Mouse (Mus musculus) MEL (cell line): ENCODE measurements around the gene Maml2. TPM values are rescaled to one million over a fixed set of nuclear protein-coding genes. Genes with fewer than 3 reads are reported as not detected.
A peak's percentile ranks its signal among the peaks of the same experiment; 100 is the strongest.

Experiments
- DNase-seq: peaks from one replicate; pipeline ENCODE4 v3.0.0; 2011; ENCODE audit warnings: low read depth, low spot score
- H3K27ac ChIP-seq: 2 replicates; pipeline ENCODE4 v1.5.1; 2012; ENCODE audit warnings: low read depth, mild to moderate bottlenecking, control low read depth, low read length, moderate library complexity; ENCODE audit not compliant: control insufficient read depth
- H3K27me3 ChIP-seq, 2 experiments: fragments of 150-350 bp in 1 of 2; sonication (generic) in 1 of 2; 2 replicates each; pipeline ENCODE4 v1.6.1; 2012; ENCODE audit warnings: low read length in 2 of 2, mild to moderate bottlenecking in 2 of 2, improper control_type of control experiment in 1 of 2, moderate library complexity in 1 of 2; ENCODE audit not compliant: insufficient read depth in 2 of 2, control insufficient read depth in 1 of 2
- H3K36me3 ChIP-seq, 2 experiments: 2 replicates each; pipeline ENCODE4 v1.6.1; 2012 to 2014; ENCODE audit warnings: low read length in 2 of 2, improper control_type of control experiment in 1 of 2, inconsistent platforms in 1 of 2, mild to moderate bottlenecking in 1 of 2; ENCODE audit not compliant: insufficient read depth in 2 of 2, control insufficient read depth in 1 of 2
- H3K4me1 ChIP-seq, 2 experiments: fragments of 150-350 bp in 1 of 2; sonication (generic) in 1 of 2; 2 replicates each; pipeline ENCODE4 v1.6.1; 2012; ENCODE audit warnings: low read length in 2 of 2, improper control_type of control experiment in 1 of 2, mild to moderate bottlenecking in 1 of 2; ENCODE audit not compliant: insufficient read depth in 2 of 2, control insufficient read depth in 1 of 2
- H3K4me3 ChIP-seq, 2 experiments: fragments of 150-350 bp in 1 of 2; sonication (generic) in 1 of 2; 2 replicates each; pipeline ENCODE4 v1.5.1; 2012; ENCODE audit warnings: low read depth in 2 of 2, low read length in 2 of 2, mild to moderate bottlenecking in 2 of 2, moderate library complexity in 2 of 2, control low read depth in 1 of 2, improper control_type of control experiment in 1 of 2; ENCODE audit not compliant: control insufficient read depth in 1 of 2, insufficient read depth in 1 of 2
- H3K79me2 ChIP-seq: 2 replicates; pipeline ENCODE4 v1.6.1; 2012; ENCODE audit warnings: mild to moderate bottlenecking, low read length, moderate library complexity; ENCODE audit not compliant: control insufficient read depth, poor library complexity, insufficient read depth
- H3K9ac ChIP-seq: 2 replicates; pipeline ENCODE4 v1.6.1; 2012; ENCODE audit warnings: low read depth, mild to moderate bottlenecking, control low read depth, low read length, moderate library complexity; ENCODE audit not compliant: control insufficient read depth, poor library complexity, severe bottlenecking
- H3K9me3 ChIP-seq: fragments of 150-350 bp; sonication (generic); replicated peaks from 2 replicates; pipeline ENCODE4 v1.6.1; 2012; ENCODE audit warnings: mild to moderate bottlenecking, low read length, improper control_type of control experiment, moderate library complexity; ENCODE audit not compliant: insufficient read depth
- BHLHE40 ChIP-seq: IDR thresholded peaks from 2 replicates; pipeline ENCODE4 v1.6.1; 2012; ENCODE audit warnings: low read depth, mild to moderate bottlenecking, inconsistent platforms, low read length, improper control_type of control experiment, borderline replicate concordance
- CHD1 ChIP-seq: IDR thresholded peaks from 2 replicates; pipeline ENCODE4 v1.6.1; 2012; ENCODE audit warnings: low read depth, mild to moderate bottlenecking, inconsistent platforms, low read length, improper control_type of control experiment
- CTCF ChIP-seq, 3 experiments: IDR thresholded peaks in 2 of 3; conservative IDR thresholded peaks in 1 of 3; 2 replicates each; pipeline ENCODE4 v1.5.1; 2011 to 2012; ENCODE audit warnings: low read length in 3 of 3, low read depth in 2 of 3, mild to moderate bottlenecking in 2 of 3, improper control_type of control experiment in 1 of 3, inconsistent platforms in 1 of 3, mixed read lengths in 1 of 3, moderate library complexity in 1 of 3; ENCODE audit not compliant: control insufficient read depth in 1 of 3, insufficient read depth in 1 of 3, poor library complexity in 1 of 3, severe bottlenecking in 1 of 3
- EP300 ChIP-seq, 2 experiments: IDR thresholded peaks; 2 replicates each; pipeline ENCODE4 v1.6.1; 2011; ENCODE audit warnings: improper control_type of control experiment in 2 of 2, low read length in 2 of 2, low read depth in 1 of 2, mild to moderate bottlenecking in 1 of 2
- ETS1 ChIP-seq: IDR thresholded peaks from 2 replicates; pipeline ENCODE4 v1.6.1; 2012; ENCODE audit warnings: low read depth, mild to moderate bottlenecking, inconsistent platforms, low read length, improper control_type of control experiment, moderate library complexity
- GATA1 ChIP-seq: IDR thresholded peaks from 2 replicates; pipeline ENCODE4 v1.6.1; 2011; ENCODE audit warnings: low read depth, low read length, improper control_type of control experiment
- HCFC1 ChIP-seq: IDR thresholded peaks from 2 replicates; pipeline ENCODE4 v1.6.1; 2012; ENCODE audit warnings: low read depth, mild to moderate bottlenecking, inconsistent platforms, low read length, improper control_type of control experiment, moderate library complexity
- JUND ChIP-seq: IDR thresholded peaks from 2 replicates; pipeline ENCODE4 v1.6.1; 2011; ENCODE audit warnings: low read depth, mild to moderate bottlenecking, improper control_type of control experiment, low read length
- KAT2A ChIP-seq: conservative IDR thresholded peaks from 2 replicates; pipeline ENCODE4 v1.6.1; 2012; ENCODE audit warnings: low read depth, low read length, improper control_type of control experiment, inconsistent platforms
- MAFK ChIP-seq: IDR thresholded peaks from 2 replicates; pipeline ENCODE4 v1.6.1; 2011; ENCODE audit warnings: low read depth, mild to moderate bottlenecking, low read length, improper control_type of control experiment, borderline replicate concordance
- MEF2A ChIP-seq: IDR thresholded peaks from 2 replicates; pipeline ENCODE4 v1.6.1; 2014; ENCODE audit warnings: low read depth, mild to moderate bottlenecking, inconsistent platforms, low read length, improper control_type of control experiment; ENCODE audit not compliant: poor library complexity, insufficient replicate concordance, severe bottlenecking; ENCODE audit errors: extremely low read depth
- MYB ChIP-seq: IDR thresholded peaks from 2 replicates; pipeline ENCODE4 v1.6.1; 2011; ENCODE audit warnings: mild to moderate bottlenecking, low read depth, low read length, improper control_type of control experiment
- POLR2AphosphoS5 ChIP-seq: IDR thresholded peaks from 2 replicates; pipeline ENCODE4 v1.6.1; 2012; ENCODE audit warnings: low read depth, borderline replicate concordance, mild to moderate bottlenecking, inconsistent platforms, low read length, moderate library complexity, mixed read lengths
- RAD21 ChIP-seq: IDR thresholded peaks from 2 replicates; pipeline ENCODE4 v1.6.1; 2011; ENCODE audit warnings: mild to moderate bottlenecking, low read depth, low read length, improper control_type of control experiment
- RCOR1 ChIP-seq: IDR thresholded peaks from 2 replicates; pipeline ENCODE4 v1.6.1; 2012; ENCODE audit warnings: low read depth, mild to moderate bottlenecking, inconsistent platforms, low read length, improper control_type of control experiment
- SIN3A ChIP-seq: IDR thresholded peaks from 2 replicates; pipeline ENCODE4 v1.6.1; 2012; ENCODE audit warnings: low read length, improper control_type of control experiment, inconsistent platforms
- SMC3 ChIP-seq: IDR thresholded peaks from 2 replicates; pipeline ENCODE4 v1.6.1; 2011; ENCODE audit warnings: low read depth, low read length, improper control_type of control experiment
- TBP ChIP-seq: IDR thresholded peaks from 2 replicates; pipeline ENCODE4 v1.8.0; 2011; ENCODE audit warnings: low read depth, low read length, improper control_type of control experiment
- TCF12 ChIP-seq: IDR thresholded peaks from 2 replicates; pipeline ENCODE4 v1.6.1; 2014; ENCODE audit warnings: low read depth, mild to moderate bottlenecking, inconsistent platforms, low read length, improper control_type of control experiment, moderate library complexity
- UBTF ChIP-seq: IDR thresholded peaks from 2 replicates; pipeline ENCODE4 v1.6.1; 2012; ENCODE audit warnings: low read depth, mild to moderate bottlenecking, inconsistent platforms, low read length, improper control_type of control experiment, moderate library complexity, borderline replicate concordance; ENCODE audit not compliant: insufficient read depth
- ZC3H11A ChIP-seq: IDR thresholded peaks from 2 replicates; pipeline ENCODE4 v1.6.1; 2012; ENCODE audit warnings: low read depth, mild to moderate bottlenecking, inconsistent platforms, low read length, improper control_type of control experiment
- ZMIZ1 ChIP-seq: IDR thresholded peaks from 2 replicates; pipeline ENCODE4 v1.6.1; 2012; ENCODE audit warnings: low read depth, mild to moderate bottlenecking, inconsistent platforms, low read length, improper control_type of control experiment, moderate library complexity
- ZNF384 ChIP-seq: IDR thresholded peaks from 2 replicates; pipeline ENCODE4 v1.6.1; 2012; ENCODE audit warnings: low read depth, mild to moderate bottlenecking, inconsistent platforms, low read length, improper control_type of control experiment
- polyA plus RNA-seq, 2 experiments: library from polyadenylated mRNA; stranded (reverse) in 1 of 2; unstranded in 1 of 2; fragments of >175 nt in 1 of 2; fragments of >200 nt in 1 of 2; gene quantifications; 2 replicates each; pipeline versions ENCODE4 v1.2.1 to v1.2.4; 2012; ENCODE audit warnings: low replicate concordance in 2 of 2, low read depth in 1 of 2; ENCODE audit not compliant: insufficient read length in 2 of 2, insufficient read depth in 1 of 2, missing spikeins in 1 of 2
- total RNA-seq: library from RNA; depleted of rRNA; stranded (reverse); fragments of 300-350 nt; gene quantifications from 2 replicates; pipeline ENCODE4 v1.2.3, GENCODE M21; 2012

Gene Maml2
- total and polyA plus RNA-seq, 3 experiments = 0.08 to 0.47 TPM; not detected in 1

- Histone ChIP-seq H3K9me3 (no peaks in the 10 kb centered on the region), H3K27ac (no peak overlapping the region), H3K79me2 (no peaks in the 10 kb centered on the region), H3K36me3 (peaks cover 0 to 11% of the 10 kb centered on the region in 2 experiments; a peak in 2 of 4 replicates), H3K27me3 (no peaks in the 10 kb centered on the region; a peak in 1 of 4 replicates), H3K4me1 (peaks cover 9 to 13% of the 10 kb centered on the region in 2 experiments), H3K9ac (no peak overlapping the region), H3K4me3 (no peak overlapping the region)
- peak; percentile 20 to 56; a peak in 1 of 4 replicates for TF ChIP-seq EP300 (IDR thresholded peaks at IDR 0.05; ENCODE audit: low read depth in 1 of 2, low read length in 2 of 2)
- peak; percentile 90; the same call in 1 of the 2 replicates for TF ChIP-seq POLR2AphosphoS5
- TF ChIP-seq TCF12 = 0 out of 2 replicates have a peak, but pooled peaks have one; percentile 45
- TF ChIP-seq CTCF (IDR thresholded peaks at IDR 0.05 in 2 of 3, conservative IDR thresholded peaks at IDR 0.05 in 1 of 3; ENCODE audit: control insufficient read depth in 1 of 3, insufficient read depth in 1 of 3, low read depth in 2 of 3, low read length in 3 of 3, poor library complexity in 1 of 3, severe bottlenecking in 1 of 3) = no peak
- TF ChIP-seq GATA1 = peak; percentile 19; the same call in 1 of the 2 replicates
- TF ChIP-seq RCOR1 = peak; percentile 95
- TF ChIP-seq MAFK = 0 out of 2 replicates have a peak, but pooled peaks have one; percentile 14
- TF ChIP-seq ZMIZ1 = no peak
- DNase-seq = peak; percentile 30
Observed at GRCm38 (mm10) chr9:13518441-13518971, 220.7 kb downstream of the Maml2 start.

DNA sequence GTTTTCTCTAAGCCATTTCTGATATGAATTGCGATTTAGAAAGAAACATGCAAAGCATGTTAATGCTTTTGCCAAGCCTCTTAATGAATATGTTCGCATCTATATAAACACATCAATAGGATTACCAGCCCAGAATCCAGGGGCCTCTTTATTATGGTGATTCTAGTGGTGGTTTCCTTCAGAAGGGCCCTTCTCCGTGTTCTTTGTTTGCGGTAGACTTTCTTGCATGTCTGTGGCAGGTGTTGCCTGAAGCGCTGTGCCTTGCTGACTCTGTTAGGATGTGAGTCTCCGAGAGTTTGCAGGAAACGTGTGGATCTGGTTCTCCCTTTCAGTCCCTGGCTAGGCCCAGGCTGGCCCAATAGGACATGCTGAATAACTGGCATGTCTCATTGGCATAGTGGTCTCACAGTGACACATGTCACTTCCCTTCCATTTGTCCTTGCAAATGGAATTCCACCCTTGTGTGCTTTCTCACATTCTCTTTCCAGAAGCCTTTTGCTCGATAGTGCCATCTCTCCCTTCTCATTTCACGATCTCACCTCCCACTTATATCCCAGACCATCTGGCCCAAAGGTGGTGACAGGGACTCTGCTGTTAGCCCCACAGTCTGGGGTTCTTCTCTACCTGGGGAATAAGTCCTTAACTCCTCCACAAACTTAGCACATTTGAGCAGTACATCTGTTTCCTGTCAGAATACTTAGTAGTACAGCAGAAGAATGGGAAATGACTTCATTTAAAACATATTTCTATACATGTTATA is 224.5 kb downstream of the Maml2 start:
- H3K79me2 ChIP-seq = no peaks in the 10 kb centered on the region
- H3K27me3 ChIP-seq = no peaks in the 10 kb centered on the region
- peaks cover 18 to 30% of the 10 kb centered on the region in 2 experiments for H3K4me1 ChIP-seq
- no peaks in the 10 kb centered on the region for H3K9me3 ChIP-seq
- DNase-seq = no peak
- no peak overlapping the region for H3K27ac ChIP-seq
- no peak overlapping the region for H3K4me3 ChIP-seq
- no peak overlapping the region for H3K9ac ChIP-seq
- peaks cover 0 to 28% of the 10 kb centered on the region in 2 experiments; a peak in 2 of 4 replicates for H3K36me3 ChIP-seq
- no peak for TF ChIP-seq MYB
- TF ChIP-seq UBTF = no peak
- no peak for TF ChIP-seq BHLHE40
- TF ChIP-seq SMC3 = no peak
- TF ChIP-seq RAD21 = no peak
- no peak for TF ChIP-seq ZC3H11A
- TF ChIP-seq HCFC1 = no peak
- TF ChIP-seq POLR2AphosphoS5 = no peak
- no peak for TF ChIP-seq SIN3A
- TF ChIP-seq CTCF (IDR thresholded peaks at IDR 0.05 in 2 of 3, conservative IDR thresholded peaks at IDR 0.05 in 1 of 3; ENCODE audit: control insufficient read depth in 1 of 3, insufficient read depth in 1 of 3, low read depth in 2 of 3, low read length in 3 of 3, poor library complexity in 1 of 3, severe bottlenecking in 1 of 3) = no peak
- TF ChIP-seq CHD1 = no peak
- no peak for TF ChIP-seq MEF2A
- TF ChIP-seq JUND = no peak
- TF ChIP-seq ETS1 = no peak
- no peak for TF ChIP-seq ZNF384
- no peak for TF ChIP-seq TBP
- TF ChIP-seq KAT2A = no peak
